Mouse (Mus musculus): ENCODE data around the gene Ssbp3. TPM values are rescaled to one million over a fixed set of nuclear protein-coding genes. Genes with fewer than 3 reads are reported as not detected.

The Ssbp3 gene
- polyA plus RNA-seq, 1 experiment: 27.8 TPM

DNA sequence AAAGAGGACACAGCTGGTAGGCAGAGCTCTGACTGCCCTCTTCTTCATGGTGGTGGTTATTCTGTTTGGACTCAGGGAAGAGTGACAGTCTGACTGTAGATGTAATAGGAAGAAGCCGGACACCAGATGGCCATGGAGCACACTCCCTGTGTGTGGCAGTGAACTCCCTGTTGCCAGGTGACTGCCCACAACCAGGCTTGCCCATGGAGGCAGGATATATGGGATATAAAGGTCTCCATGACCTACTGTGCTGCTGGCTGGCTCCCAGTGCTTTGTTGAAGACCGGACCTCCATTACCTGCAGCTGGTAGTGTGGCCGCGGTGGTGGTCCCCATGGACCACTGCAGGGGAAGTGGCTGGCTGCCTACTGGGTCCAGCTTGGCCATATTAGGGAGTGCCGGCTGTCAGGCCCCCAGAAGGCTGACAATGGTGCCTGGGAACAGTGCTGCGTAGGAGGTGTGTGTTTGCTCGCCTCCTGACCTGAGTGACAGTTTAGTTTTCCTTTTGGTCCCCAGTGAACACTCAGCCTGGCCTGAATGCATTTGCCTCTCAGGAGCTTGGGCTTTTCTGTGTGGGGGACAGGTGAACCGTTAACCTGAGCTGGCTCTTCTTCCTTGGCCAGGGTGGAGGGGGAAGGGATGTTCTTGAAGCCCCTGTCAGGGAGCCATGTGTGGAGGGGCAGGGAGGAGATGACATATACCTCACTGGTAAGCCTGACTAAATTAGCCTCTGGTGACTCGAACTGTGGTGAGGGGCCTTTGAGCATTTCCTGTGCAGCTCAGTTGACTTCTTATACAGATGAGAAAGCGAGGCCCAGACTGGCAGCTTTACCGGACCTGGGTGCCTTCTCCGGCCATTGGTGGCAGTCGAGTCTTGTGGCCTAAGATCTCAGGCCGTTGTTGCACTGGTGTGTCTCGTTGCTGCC is 62.2 kb downstream of the Ssbp3 start:
- peaks cover 6% of the 10 kb centered on the region for H3K4me1 ChIP-seq (ENCODE audit: control insufficient read depth, insufficient read depth, insufficient read length)
- H3K27me3 ChIP-seq (ENCODE audit: control insufficient read depth, insufficient read depth, low read length): no peaks in the 10 kb centered on the region
- WGBS: 75% methylated on average over 15 of the region's 15 CpGs
- TF ChIP-seq CTCF (IDR thresholded peaks at IDR 0.05; ENCODE audit: extremely low read depth, insufficient read depth, insufficient read length, insufficient replicate concordance) (no peak), POLR2A (IDR thresholded peaks at IDR 0.05; ENCODE audit: low read depth, low read length) (no peak)
- no peak overlapping the region for H3K27ac ChIP-seq (ENCODE audit: insufficient read depth, low read length)
- H3K4me3 ChIP-seq (ENCODE audit: extremely low read depth, insufficient read depth, insufficient read length): no peak overlapping the region
- no peak for DNase-seq (ENCODE audit: low read depth in 1 of 2, low spot score in 2 of 2)
- H3K36me3 ChIP-seq (ENCODE audit: control insufficient read depth, insufficient read depth, low read length): no peaks in the 10 kb centered on the region

GRCm38 (mm10) chr4:106975324-106975723 is 64.8 kb downstream of the Ssbp3 start:
- no peak for TF ChIP-seq POLR2A (IDR thresholded peaks at IDR 0.05; ENCODE audit: low read depth, low read length)
- no peak for TF ChIP-seq CTCF (IDR thresholded peaks at IDR 0.05; ENCODE audit: extremely low read depth, insufficient read depth, insufficient read length, insufficient replicate concordance)
- DNase-seq (ENCODE audit: low read depth in 1 of 2, low spot score in 2 of 2): no peak
- Histone ChIP-seq H3K27me3 (ENCODE audit: control insufficient read depth, insufficient read depth, low read length) (no peaks in the 10 kb centered on the region), H3K4me1 (ENCODE audit: control insufficient read depth, insufficient read depth, insufficient read length) (peaks cover 6% of the 10 kb centered on the region), H3K36me3 (ENCODE audit: control insufficient read depth, insufficient read depth, low read length) (no peaks in the 10 kb centered on the region), H3K4me3 (ENCODE audit: extremely low read depth, insufficient read depth, insufficient read length) (no peak overlapping the region), H3K27ac (ENCODE audit: insufficient read depth, low read length) (no peak overlapping the region)
- WGBS: 94% methylated on average over 6 of the region's 6 CpGs

GRCm38 (mm10) chr4:106975890-106976289 is 65.4 kb downstream of the Ssbp3 start:
- Histone ChIP-seq H3K27me3 (ENCODE audit: control insufficient read depth, insufficient read depth, low read length) (no peaks in the 10 kb centered on the region), H3K27ac (ENCODE audit: insufficient read depth, low read length) (no peak overlapping the region), H3K4me1 (ENCODE audit: control insufficient read depth, insufficient read depth, insufficient read length) (peaks cover 5% of the 10 kb centered on the region), H3K36me3 (ENCODE audit: control insufficient read depth, insufficient read depth, low read length) (no peaks in the 10 kb centered on the region), H3K4me3 (ENCODE audit: extremely low read depth, insufficient read depth, insufficient read length) (no peak overlapping the region)
- 89% methylated on average over 4 of the region's 4 CpGs for WGBS
- no peak for DNase-seq (ENCODE audit: low read depth in 1 of 2, low spot score in 2 of 2)
- TF ChIP-seq CTCF (IDR thresholded peaks at IDR 0.05; ENCODE audit: extremely low read depth, insufficient read depth, insufficient read length, insufficient replicate concordance): no peak
- no peak for TF ChIP-seq POLR2A (IDR thresholded peaks at IDR 0.05; ENCODE audit: low read depth, low read length)

DNA sequence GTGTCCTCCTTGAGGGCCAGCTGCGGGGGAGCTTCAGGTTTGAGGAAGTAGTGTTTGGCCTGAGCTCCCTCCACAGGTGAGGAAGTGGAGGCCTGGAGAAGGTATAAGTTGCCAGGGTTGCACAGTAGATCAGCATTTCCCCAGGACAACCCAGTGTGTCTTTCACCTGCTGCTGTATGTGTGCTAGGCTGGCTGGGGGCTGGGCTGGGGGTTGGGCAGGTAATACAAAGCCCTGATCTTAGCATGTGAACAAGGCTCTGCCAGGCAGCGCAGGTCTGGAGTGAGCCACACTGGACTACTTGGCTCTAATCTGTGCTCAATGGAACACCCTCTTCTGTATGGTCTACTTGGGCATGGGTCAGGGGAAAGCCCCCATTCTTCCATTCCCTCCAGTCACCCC is 66.1 kb downstream of the Ssbp3 start:
- TF ChIP-seq POLR2A (IDR thresholded peaks at IDR 0.05; ENCODE audit: low read depth, low read length) (no peak), CTCF (IDR thresholded peaks at IDR 0.05; ENCODE audit: extremely low read depth, insufficient read depth, insufficient read length, insufficient replicate concordance) (no peak)
- no peak for DNase-seq (ENCODE audit: low read depth in 1 of 2, low spot score in 2 of 2)
- H3K4me3 ChIP-seq (ENCODE audit: extremely low read depth, insufficient read depth, insufficient read length): no peak overlapping the region
- H3K27ac ChIP-seq (ENCODE audit: insufficient read depth, low read length): no peak overlapping the region
- 75% methylated on average over 2 of the region's 2 CpGs for WGBS
- no peaks in the 10 kb centered on the region for H3K27me3 ChIP-seq (ENCODE audit: control insufficient read depth, insufficient read depth, low read length)
- H3K4me1 ChIP-seq (ENCODE audit: control insufficient read depth, insufficient read depth, insufficient read length): peaks cover 10% of the 10 kb centered on the region
- H3K36me3 ChIP-seq (ENCODE audit: control insufficient read depth, insufficient read depth, low read length): no peaks in the 10 kb centered on the region

DNA sequence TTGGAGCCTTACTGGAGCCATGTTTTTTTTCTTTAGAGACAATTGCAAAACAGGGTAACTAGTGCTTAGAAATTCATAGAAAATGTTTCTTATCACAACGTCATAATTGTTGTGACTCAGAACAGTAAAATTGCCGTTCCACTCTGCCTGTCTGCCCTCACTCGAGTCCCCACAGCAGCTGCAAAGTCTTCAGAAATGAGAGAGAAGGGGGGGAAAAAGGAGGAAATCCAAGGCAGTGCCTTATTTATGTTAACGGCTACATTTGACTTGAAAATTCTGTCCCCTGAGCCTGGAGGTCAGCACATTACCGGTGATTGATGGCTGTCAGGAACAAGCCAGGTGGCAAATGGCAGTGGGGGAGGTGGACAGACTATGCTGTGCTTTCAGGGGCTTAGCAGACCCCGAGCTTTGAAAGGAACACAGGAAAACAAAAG is 66.7 kb downstream of the Ssbp3 start:
- H3K4me1 ChIP-seq (ENCODE audit: control insufficient read depth, insufficient read depth, insufficient read length): peaks cover 12% of the 10 kb centered on the region
- no peaks in the 10 kb centered on the region for H3K27me3 ChIP-seq (ENCODE audit: control insufficient read depth, insufficient read depth, low read length)
- TF ChIP-seq POLR2A (IDR thresholded peaks at IDR 0.05; ENCODE audit: low read depth, low read length) (no peak), CTCF (IDR thresholded peaks at IDR 0.05; ENCODE audit: extremely low read depth, insufficient read depth, insufficient read length, insufficient replicate concordance) (no peak)
- 21% methylated on average over 6 of the region's 6 CpGs for WGBS
- no peak overlapping the region for H3K27ac ChIP-seq (ENCODE audit: insufficient read depth, low read length)
- no peak overlapping the region for H3K4me3 ChIP-seq (ENCODE audit: extremely low read depth, insufficient read depth, insufficient read length)
- DNase-seq (ENCODE audit: low read depth in 1 of 2, low spot score in 2 of 2): no peak
- H3K36me3 ChIP-seq (ENCODE audit: control insufficient read depth, insufficient read depth, low read length): no peaks in the 10 kb centered on the region

DNA sequence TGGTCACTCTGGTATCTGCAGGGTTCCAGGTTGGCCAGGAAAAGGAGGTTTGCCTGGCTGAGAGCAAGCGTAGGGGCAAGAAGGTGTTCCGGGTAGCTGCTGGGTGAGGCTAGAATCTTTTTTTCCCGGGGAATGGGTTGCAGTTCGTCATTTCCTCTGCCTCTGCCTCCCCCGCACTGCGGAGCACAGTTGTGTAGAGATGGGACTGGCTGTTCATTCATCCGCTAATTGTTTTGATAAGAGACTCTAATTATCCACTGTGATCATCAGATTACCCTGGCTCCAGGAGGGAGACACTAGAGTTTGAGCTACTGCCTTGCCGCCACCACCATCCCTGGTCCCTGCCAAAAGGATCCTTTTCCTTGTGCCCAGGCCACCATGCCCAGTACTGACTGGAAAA is 67.9 kb downstream of the Ssbp3 start:
- no peaks in the 10 kb centered on the region for H3K36me3 ChIP-seq (ENCODE audit: control insufficient read depth, insufficient read depth, low read length)
- H3K27me3 ChIP-seq (ENCODE audit: control insufficient read depth, insufficient read depth, low read length): no peaks in the 10 kb centered on the region
- peaks cover 12% of the 10 kb centered on the region for H3K4me1 ChIP-seq (ENCODE audit: control insufficient read depth, insufficient read depth, insufficient read length)
- DNase-seq (ENCODE audit: low read depth in 1 of 2, low spot score in 2 of 2): no peak
- 88% methylated on average over 8 of the region's 8 CpGs for WGBS
- no peak overlapping the region for H3K4me3 ChIP-seq (ENCODE audit: extremely low read depth, insufficient read depth, insufficient read length)
- H3K27ac ChIP-seq (ENCODE audit: insufficient read depth, low read length): no peak overlapping the region
- no peak for TF ChIP-seq CTCF (IDR thresholded peaks at IDR 0.05; ENCODE audit: extremely low read depth, insufficient read depth, insufficient read length, insufficient replicate concordance)
- no peak for TF ChIP-seq POLR2A (IDR thresholded peaks at IDR 0.05; ENCODE audit: low read depth, low read length)

DNA sequence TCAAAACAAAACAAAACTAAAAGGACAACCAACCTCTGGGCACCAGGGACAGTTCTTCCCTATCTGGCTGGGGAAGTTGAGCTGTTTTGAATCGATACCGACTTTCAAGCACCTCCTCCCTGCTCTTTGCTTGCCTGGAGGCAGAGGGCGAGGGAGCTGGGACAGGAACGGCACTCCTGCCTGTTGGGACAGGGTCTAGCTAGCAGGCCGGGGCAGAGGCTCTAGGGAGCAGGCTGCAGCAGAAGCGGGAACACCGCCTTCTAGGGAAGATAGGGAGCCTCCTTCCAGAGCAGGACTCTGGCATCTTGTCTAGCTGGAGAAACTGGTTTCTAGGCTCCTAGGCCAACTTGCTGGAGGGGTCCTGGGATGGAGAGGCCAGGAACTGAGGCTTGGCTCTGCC is 70.2 kb downstream of the Ssbp3 start:
- no peaks in the 10 kb centered on the region for H3K36me3 ChIP-seq (ENCODE audit: control insufficient read depth, insufficient read depth, low read length)
- peaks cover 12% of the 10 kb centered on the region for H3K4me1 ChIP-seq (ENCODE audit: control insufficient read depth, insufficient read depth, insufficient read length)
- no peak overlapping the region for H3K4me3 ChIP-seq (ENCODE audit: extremely low read depth, insufficient read depth, insufficient read length)
- 59% methylated on average over 7 of the region's 7 CpGs for WGBS
- no peak for DNase-seq (ENCODE audit: low read depth in 1 of 2, low spot score in 2 of 2)
- H3K27me3 ChIP-seq (ENCODE audit: control insufficient read depth, insufficient read depth, low read length): no peaks in the 10 kb centered on the region
- no peak overlapping the region for H3K27ac ChIP-seq (ENCODE audit: insufficient read depth, low read length)
- TF ChIP-seq POLR2A (IDR thresholded peaks at IDR 0.05; ENCODE audit: low read depth, low read length): no peak
- no peak for TF ChIP-seq CTCF (IDR thresholded peaks at IDR 0.05; ENCODE audit: extremely low read depth, insufficient read depth, insufficient read length, insufficient replicate concordance)

All from spleen, adult 2 months (tissue).